Mouse (Mus musculus): ENCODE data around the gene Kif5c.

DNA sequence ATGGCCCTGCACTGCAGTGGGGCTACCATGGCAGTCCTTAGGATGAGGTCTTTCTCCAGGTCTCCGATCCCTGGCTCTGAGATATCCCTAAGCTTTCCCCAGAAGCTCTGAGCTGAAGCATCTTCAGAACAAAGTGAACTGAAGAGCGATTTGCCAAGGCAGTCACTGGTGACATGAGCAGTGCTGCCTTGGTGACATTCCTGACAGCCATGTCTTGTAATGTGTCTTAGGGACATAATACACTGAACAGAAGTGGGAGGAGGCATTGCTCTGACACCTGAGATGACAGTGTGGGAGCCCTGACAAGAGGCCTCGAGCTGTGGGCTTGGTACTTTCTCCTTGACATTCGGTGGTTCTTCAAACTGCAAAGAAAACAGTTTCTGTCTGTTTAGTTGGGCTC lies 157.3 kb downstream of the Kif5c start:
- TF ChIP-seq GATA1 (IDR thresholded peaks at IDR 0.05; ENCODE audit: low read length) (no peak), TAL1 (IDR thresholded peaks at IDR 0.05; ENCODE audit: low read length) (no peak)

All from erythroblast, embryonic 14.5 days (primary cell).